Mouse (Mus musculus) gonadal fat pad, adult 2 months (tissue): Measurements from ENCODE around the gene Prkaa1. TPM values are rescaled to one million over a fixed set of nuclear protein-coding genes. Genes with fewer than 3 reads are reported as not detected.
A peak's percentile ranks its signal among the peaks of the same experiment; 100 is the strongest.

Source experiments
- DNase-seq: peaks from one replicate; pipeline ENCODE4 v3.0.0-alpha.2; 2012; ENCODE audit warnings: low read depth
- polyA plus RNA-seq: library from polyadenylated mRNA; depleted of rRNA; stranded (reverse); fragments of >200 nt; gene quantifications from 2 replicates; pipeline ENCODE4 v1.2.3, GENCODE M21; 2012; rRNA removed

Gene Prkaa1
- polyA plus RNA-seq = 7.8 and 8.8 TPM in 2 replicates

DNA sequence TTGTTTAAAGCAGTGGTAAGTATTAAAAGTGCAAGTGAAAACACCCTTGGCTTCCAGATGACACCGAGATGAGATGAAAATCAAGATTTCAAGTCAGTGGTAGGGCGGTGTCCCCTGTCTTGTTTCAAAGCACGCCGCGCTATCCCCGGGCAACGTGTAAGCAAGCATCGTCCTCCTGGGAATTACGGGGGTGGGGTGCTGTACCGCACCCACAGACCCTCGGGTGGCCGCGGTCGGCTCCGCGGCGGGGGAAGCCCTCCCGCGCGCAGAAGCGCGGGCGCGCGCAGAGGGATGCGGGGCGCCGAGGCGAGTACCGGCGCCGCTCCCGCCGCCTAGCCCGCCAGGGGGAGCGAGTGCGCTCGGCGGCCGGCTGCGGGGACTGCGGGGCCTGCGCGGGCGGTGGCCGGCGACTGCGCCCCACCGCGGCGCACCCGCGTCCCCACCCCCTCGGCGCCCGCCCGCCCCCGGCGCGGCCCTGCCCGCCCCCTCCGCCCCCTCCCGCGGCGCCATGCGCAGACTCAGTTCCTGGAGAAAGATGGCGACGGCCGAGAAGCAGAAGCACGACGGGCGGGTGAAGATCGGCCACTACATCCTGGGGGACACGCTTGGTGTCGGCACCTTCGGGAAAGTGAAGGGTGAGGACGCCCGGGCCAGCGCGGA is at the start of gene Prkaa1:
Prkaa1 (plus strand) TSS at position 501 of the 660 bp plus-strand sequence.
- DNase-seq = no peak

DNA sequence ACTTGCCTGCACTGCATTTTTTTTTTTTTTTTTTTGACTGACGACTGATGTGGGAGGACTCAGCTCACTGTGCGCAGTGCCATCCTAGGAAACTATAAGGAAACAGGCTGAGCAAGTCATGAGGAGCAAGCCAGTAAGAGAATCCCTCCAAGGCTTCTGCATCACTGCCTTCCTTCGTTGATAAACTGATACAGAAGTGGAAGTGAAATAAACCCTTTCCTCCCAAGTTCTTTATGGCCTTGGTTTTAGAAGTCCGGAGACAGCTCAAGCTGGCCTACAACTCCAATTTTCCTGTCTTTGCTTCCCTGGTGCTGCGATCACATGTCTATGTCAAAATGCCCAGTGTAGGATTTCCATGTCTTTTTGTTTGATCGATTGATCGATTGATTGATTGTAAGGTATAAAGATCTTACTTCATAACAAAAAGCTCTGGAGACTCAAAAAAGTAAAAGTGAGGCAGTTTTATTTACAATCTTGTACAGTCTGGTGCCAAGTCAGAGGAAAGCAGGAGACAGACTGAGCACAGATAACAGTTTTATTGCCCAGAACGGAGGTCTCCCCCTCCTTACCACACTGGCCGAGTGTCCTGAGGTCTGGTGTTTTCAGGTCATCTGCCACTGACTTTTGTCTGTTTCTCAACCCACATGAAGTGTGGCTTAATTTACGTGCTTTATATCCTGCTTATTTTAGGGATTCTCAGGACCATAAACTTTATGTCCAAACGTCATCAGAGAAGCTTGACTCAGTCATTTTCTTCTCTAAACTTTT is 47.9 kb upstream of the Prkaa1 start:
- DNase-seq = no peak

DNA sequence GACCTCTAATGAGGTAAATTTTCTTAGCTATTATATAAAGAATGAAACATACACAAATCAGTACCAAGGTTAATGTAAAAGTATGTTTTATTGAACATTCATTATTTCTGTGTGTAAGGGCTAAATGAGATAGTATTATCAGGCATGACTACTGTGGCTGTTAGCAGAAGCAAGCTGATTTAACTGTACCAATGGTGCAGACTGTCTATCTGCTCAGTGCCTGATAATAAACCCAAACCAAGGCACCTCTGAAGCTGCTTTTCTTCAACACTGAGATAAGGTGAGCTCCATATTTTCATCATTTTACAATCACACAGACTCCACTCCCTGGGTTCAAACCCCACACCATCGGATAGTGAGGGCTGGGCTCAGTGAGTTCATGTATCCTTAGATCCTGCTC is 46.3 kb upstream of the Prkaa1 start:
- no peak for DNase-seq

DNA sequence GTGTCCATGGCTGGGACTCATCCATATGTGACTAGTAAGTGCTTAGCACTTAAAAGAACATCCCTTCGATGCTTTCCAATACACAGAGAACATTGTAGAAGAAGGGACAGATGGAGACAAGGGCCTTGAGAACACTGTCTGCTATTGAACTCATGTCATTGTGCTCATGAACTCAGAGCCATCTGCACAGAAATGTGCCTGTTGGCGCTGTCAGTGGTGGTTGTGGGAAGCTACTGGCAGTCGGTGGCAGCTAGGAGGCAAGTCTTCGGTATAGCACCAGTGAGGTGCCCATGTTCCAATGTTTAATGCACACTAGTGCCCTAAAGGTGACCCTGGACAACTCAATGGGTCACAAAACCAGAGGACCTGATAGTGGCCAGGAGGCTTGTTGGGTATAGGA is 41.3 kb upstream of the Prkaa1 start:
- no peak for DNase-seq

DNA sequence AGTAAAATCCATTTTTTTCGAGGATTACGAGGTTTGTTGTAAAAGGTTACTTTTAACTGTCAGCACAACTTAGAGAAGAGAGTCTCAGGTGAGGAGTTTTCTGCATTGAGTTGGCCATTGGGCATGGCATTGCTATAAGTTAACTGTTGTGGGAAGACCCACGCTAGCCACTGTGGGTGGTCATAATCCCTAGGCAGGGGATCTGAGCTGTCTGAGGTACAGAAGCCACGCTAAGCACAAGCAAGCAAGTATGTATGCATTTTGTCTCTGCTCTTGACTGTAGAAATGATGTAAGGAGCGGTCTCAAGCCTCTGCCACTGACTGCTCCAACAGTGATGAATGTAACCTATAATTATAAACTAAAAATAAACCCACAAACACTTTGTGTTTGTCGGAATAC is 37.8 kb upstream of the Prkaa1 start:
- DNase-seq = no peak

DNA sequence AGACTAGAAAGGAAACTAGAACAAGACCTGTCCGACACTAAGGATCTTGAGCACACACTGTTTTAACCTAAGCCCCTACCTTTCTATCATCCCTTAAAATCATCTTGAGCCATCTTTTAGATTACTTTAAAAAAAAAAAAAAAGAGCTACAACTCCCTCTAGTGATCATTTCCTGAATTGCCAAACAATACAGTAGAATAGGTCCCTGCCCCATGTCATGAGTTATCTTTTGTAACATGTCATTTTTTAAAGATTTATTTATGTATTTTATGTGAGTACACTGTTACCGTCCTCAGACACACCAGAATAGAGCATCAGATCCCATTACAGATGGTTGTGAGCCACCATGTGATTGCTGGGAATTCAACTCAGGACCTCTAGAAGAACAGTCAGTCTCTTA is 37.4 kb upstream of the Prkaa1 start:
- no peak for DNase-seq

DNA sequence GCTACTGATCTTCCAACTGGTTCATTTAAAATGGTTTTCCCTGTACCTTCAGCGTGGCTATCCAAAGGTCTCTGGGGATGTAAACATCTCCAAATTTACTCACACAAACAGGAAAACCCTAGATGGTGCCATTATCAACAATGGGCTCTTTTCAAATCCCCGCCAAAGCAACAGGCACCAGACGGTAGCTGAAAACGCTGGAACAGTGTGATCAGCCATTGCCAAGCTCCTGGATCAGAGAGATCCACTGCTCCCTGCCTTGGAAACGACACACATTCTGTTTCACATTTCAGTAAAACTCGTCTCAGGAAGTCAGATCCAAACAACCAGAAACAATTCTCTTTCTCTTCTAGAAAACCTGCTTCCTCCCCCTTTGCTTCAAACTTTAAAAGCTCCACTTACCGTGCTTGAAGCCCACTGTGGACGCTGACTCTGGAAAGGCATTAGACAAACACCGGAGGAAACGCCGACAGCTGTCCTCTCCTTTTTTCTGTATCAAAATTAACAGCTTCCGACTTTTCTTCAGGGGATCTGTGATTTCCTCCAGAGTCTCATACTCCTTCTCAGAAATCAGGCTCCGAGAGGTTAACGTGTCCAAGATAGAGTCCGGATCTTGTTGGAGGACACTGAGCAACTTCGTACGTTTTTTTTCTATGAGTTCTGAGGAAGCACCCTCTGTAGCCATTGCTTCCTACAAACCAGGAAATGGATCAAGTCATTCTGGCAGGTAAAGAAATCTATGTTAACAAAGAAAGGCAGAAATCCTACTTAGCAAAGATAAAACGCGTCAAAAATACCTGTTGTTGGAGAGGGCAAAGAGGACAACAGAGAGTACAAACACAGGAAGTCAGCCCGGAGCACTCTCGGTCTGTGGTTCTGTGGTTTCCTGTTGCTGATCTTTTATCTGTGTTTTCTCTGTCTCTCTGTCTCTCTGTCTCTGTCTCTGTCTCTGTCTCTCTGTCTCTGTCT is 35.7 kb upstream of the Prkaa1 start, which contains the start of gene Card6:
Card6 (minus strand) TSS at position 854 of the 969 bp plus-strand sequence.
- DNase-seq = no peak

DNA sequence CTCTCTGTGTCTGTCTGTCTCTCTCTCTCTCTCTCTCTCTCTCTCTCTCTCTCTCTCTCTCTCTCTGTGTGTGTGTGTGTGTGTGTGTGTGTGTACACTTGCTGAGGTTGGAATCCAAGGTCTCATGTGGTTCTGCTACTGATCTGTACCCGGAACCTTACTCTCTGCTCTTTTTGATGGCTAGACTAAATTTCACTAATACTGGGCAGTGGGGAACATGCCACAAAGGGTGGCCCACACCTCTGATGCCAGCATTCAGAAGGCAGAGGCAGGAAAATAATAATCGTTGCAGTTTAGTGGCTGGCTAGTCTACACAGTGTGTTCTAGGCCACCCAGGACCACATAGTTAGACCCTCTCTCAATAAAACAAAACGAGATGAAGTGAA is 35.0 kb upstream of the Prkaa1 start:
- DNase-seq = no peak

DNA sequence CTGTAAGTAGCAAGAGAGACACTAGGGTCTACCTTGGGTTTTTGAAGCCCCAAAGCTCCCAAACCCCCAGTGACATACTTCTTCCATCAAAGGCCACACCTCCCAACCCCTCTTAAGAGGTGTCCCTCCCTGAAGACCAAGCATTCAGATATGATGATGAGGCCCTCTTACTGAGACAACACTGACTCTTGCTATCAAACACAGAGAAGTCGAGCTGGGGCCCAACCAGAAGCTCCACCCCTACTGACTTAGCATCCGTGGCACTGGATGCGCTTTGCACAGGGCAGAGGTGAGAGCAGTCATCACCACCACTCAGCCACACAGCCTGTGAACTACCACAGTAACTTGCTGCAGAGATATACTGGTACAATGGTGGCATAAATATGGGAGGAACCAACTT is 31.0 kb upstream of the Prkaa1 start:
- DNase-seq = no peak

DNA sequence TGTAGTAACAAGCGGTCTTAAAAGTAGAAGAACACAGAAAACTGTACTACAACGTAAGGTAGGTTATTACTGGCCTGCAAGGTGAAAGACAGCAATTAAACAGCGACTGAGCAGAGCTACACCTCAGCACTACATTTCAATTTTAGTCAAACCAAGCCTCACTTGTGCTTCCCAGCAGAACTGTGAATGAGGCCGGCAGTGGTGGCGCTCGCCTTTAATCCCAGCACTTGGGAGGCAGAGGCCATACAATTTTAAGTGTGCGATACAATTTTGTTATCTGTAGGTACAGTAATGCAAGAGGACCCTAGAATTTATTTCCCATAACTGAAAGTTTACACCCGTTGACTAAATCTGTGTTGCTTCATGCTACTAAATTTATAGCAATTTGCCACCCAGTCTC is 28.5 kb upstream of the Prkaa1 start:
- DNase-seq = no peak

DNA sequence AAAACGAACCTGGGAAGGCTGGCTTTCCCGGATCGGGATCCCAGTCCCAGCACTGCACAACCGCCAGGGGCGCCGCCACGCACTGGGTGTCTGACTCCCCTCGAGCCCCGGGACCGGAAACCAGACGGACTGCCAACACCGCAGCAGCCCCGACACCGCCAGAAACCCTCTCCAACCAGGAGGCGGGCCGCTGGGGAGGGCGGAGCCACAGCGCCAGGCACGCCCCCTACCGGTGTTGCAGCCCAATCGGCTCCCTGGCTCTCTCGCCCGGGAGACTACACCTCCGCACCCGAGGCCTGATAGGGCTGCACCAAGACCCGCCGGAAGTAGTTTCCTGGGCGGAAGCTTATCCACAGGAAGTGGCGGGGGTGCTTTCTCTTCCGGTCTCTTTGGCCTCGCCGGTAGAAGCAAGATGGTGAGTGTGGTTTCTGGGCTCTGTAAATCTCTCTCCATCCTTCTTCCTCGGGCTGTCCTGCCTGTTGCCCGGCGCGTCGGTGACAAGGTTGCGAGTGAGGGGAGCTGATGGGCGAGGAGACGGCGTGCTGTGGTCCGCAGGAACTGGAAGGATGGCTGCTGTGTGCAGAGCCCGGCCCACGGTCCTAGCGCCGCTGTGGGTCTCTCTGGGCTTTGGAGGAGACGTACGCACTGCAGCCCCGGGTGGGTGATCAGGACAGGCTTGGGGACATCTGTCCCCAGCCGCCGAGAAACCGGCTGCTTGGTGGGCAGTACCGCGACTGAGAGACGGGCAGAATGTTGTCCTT is 27.2 kb upstream of the Prkaa1 start, which contains the start of gene Rpl37:
Rpl37 (plus strand) TSS at position 376 of the 761 bp plus-strand sequence.
- peak; percentile 69 for DNase-seq

DNA sequence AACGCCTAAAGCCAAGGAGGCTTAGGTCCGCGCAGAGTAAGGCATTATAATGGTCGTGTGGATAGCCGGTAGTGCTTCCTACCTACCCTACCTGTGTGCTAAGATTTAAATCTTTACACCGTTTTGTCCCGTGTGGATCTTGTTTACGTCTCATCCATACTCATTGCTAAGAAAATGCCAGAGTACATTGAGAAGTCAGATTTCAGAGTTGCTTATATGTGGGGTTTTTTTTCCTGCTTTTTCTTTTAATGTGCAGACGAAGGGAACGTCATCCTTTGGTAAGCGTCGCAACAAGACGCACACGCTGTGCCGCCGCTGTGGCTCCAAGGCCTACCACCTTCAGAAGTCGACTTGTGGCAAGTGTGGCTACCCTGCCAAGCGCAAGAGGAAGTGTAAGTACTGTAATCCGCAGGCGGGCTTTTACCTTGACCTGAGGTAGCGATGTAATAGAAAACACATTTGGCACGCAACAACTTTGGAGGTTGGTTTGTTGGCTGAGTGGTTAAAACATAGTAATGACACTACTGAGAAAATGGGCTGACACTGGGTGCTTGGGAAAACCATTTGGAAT is 26.5 kb upstream of the Prkaa1 start:
- no peak for DNase-seq

DNA sequence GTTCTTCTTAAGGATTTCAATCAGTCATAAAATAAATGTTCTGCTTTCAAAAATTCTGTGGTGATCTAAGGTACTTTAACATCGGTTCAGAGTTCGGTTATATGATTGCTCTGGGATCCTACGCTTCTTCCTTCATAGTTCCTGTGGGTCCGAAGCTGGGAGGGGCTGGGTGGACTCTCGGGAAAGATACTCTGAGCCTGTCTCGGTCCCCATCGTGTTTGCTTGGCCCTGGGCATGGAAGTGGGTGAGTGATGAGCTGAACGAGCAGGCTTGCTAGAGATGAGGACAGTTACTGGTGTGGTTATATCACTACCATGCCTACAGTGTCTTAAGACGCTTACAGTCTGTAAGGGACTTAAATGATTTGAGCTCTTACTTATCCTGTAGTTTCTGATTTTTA is 25.0 kb upstream of the Prkaa1 start:
- no peak for DNase-seq

DNA sequence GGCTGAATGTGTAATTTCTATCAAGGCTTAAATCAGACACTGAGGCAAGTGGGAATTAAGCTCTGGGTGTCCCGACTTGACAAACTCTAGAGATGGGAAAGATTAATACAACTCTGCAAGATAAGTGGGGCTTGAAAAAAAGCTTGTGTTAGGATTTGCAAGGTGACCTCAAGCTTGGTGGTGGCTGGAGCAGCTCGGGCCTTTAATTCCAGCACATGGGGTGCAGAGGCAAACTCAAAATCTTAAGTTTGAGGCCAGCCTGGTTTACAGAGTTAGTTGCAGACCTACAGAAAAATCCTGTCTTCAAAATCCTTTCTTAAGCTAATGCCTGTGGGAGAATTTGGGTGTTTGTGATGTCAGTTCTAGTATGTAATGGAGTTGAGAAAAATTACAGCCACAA is 24.5 kb upstream of the Prkaa1 start:
- no peak for DNase-seq

DNA sequence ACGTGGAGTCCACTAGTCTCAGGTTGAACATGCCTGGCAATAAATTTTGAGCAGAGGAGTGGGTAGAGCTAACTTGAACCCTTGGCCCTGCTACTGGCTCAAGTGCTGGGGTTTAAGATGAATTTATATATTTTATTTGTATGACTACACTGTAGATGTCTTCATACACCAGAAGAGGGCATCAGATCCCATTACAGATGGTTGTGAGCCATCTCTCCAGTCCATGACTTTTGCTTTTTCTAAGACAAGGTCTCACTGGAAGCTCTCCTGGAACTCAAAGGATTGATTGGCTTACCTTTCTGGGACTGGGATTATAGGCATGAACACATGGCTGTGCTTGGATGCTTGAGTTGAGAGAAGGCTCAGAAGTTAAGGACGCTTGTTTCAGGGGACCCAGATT is 24.0 kb upstream of the Prkaa1 start:
- DNase-seq = no peak

DNA sequence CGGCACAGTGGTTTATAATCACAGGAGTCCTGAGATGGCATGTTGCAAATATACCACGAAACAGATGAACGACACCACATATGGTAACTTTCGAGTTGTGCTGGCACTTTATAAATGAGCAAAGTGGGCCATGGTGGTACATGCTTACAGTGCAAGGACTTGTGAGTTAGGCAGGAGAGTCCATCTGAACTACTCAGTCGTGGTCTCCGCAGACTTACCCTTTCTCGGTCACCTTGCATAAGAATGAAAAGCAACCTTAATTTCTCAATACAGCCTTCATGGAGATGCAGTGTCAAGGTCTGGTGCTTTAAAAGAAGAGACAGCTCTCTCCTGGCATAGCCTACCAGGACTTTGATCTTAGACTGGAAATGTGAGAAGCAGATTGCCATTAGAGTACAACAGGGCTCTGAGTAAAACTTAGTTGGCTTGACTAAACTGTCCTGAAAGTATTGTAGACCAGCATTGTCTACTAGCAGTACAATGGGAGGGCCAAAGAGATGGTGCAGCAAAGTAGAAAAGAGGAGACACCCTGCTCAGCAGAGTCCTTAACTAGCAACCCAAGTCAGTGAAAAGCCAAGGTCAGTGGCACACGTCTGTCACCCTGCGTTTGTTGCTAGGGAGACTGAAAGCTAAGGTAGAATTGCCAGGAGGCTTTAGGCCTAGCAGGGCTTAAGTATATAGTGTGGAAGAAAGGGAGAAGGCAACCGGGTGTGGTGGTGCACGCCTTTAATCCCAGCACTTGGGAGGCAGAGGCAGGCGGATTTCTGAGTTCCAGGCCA is 21.9 kb upstream of the Prkaa1 start:
- DNase-seq = no peak

DNA sequence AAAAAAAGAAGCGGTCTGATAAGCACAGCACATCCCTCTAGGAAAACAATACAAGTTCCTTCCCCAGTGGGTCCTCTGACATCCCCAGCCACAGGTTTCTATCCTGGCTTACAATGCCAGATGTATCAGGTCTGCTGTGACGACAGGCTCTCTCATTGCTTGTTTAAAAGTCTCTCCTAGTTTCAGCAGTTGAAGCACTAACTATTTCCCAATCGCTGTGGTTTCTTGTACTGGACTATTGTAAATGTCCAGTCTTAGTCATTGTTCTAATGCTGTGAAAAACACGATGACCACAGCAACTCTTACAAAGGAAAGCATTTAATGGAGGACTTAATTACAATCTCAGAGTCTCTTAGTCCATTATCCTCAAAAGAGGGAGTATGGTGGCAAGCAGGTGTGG is 17.2 kb upstream of the Prkaa1 start:
- DNase-seq = no peak

DNA sequence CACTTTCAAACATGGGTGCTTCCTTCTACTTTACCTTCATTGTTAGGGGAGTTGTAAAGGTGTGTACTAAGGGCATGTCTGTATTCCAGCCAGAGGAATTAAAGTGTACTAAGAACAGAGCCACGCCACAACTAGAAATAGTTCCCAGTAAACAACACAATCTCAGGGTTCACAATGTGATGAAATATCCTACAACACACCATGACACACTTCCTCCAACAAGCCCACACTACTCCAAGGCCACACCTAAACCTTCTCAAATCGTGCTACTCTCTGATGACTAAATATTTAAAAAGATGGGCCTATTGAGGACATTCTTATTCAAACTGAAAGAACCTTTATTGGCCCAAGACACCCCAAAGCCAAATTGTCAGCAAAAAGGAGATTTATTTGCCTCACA is 16.2 kb upstream of the Prkaa1 start:
- no peak for DNase-seq

DNA sequence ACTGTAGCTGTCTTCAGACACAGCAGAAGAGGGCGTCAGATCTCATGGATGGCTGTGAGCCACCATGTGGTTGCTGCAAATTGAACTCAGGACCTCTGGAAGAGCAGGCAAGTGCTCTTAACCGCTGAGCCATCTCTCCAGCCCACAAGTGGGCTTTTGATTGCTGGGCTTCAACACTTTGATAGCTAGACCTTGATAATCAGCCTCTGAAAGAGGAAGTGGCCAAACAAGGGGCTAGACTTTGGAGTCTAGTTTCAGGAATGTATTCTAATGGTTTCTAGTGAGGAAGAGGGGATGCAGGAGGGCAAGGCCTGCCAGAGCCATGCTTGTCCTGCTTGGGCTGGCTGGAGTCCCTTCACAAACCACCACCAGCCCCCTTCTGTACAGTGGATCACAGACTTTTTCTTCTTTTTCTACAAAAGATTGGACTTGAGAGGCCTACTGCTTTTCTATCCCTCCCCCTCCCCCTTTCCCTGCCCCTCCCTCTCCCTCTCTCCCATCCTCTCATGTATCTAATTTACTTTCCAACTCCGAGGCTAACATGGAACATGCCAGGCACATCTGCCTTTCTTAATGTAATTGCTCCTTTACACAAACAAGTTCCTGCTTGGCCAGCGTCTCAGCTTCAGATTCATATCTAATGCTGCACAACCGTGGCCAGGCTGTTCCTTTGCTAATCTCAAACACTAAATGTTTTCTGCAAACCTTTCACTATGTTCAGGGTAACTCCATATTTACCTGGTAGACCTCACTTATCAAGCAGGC is 15.3 kb upstream of the Prkaa1 start:
- DNase-seq = no peak
